Mouse (Mus musculus) T-cell, adult 66 days (primary cell): ENCODE results near the gene Acvrl1. TPM values are rescaled to one million over a fixed set of nuclear protein-coding genes. Genes with fewer than 3 reads are reported as not detected.

Experiments used
- total RNA-seq, 2 experiments: library from RNA; stranded (reverse); gene quantifications; 3 replicates in 1 of 2; 4 replicates in 1 of 2; pipeline ENCODE4 v1.2.4; 2023

Acvrl1 gene
- 10 to 100 TPM; 14.5 to 18.4 TPM for total RNA-seq

GRCm38 (mm10) chr15:101128181-101129089, at the start of gene Acvrl1:
Acvrl1 (plus strand) TSS chr15:101128522.

DNA sequence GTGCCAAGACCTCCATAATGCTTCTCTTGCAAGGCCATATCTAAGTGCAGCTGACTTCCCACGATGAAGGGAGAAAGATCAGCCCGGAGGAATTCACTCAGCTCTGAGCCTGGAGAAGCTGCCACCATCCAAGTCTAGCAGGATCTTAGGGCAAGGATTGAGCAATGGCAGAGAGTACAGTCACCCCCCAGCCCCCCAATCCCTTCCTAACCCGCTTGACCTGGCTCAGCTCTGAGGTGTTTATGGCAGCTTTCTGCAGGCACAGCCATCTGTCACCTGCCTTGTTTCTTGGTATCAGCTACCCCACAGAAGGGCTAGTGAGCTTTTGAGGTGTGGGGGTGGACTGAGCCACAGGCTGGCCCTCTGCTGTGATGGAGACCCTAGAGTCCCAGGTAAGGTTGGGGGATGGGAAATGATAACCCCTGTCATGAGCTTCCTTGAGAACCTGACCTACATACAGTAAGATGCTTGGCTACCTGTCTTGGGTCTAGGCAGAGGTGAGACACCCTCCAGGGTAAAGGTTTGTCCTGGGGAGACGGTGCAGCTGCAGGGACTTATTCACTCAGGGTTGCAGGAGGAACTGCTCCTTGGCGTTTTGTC, 12.7 kb upstream of the Acvrl1 start, which contains the start of gene Ankrd33:
TSS of gene Ankrd33 (plus strand) at position 245 of the 600 bp plus-strand sequence.

GRCm38 (mm10) chr15:101173421-101174211, 45.3 kb downstream of the Acvrl1 start, which contains the start of gene Acvr1b:
Acvr1b (plus strand) TSS chr15:101174067.

Other genes starting within 250 kb of the Acvrl1 start
- not detected for gene Gm47841, start 81.1 kb upstream of the Acvrl1 start, total RNA-seq
- not detected for gene Fignl2, start 50.0 kb upstream of the Acvrl1 start, total RNA-seq
- not detected for gene Ankrd33, start 12.8 kb upstream of the Acvrl1 start, total RNA-seq
- gene Acvr1b, start 45.5 kb downstream of the Acvrl1 start, total RNA-seq = 10 to 100 TPM; 35.1 TPM
- 1 to 10 TPM; 5.5 to 5.7 TPM for gene Grasp, start 95.7 kb downstream of the Acvrl1 start, total RNA-seq
- 10 to 100 TPM; 69.2 to 71.1 TPM for gene Nr4a1, start 125.7 kb downstream of the Acvrl1 start, total RNA-seq
- gene Atg101, start 155.8 kb downstream of the Acvrl1 start, total RNA-seq = 10 to 100 TPM; 54.3 to 69.0 TPM
- 1 to 10 TPM in 1 of 2 experiments, under 1 TPM in 1; 0.50 to 1.1 TPM for gene 6030408B16Rik, start 164.7 kb downstream of the Acvrl1 start, total RNA-seq
- not detected for gene Krt80, start 241.6 kb downstream of the Acvrl1 start, total RNA-seq